Mouse (Mus musculus) telencephalon, adult 2 months (tissue): Measurements from ENCODE around the gene Spata13.

Source experiments
- DNase-seq: peaks from one replicate; pipeline ENCODE4 v3.0.0-alpha.2; 2011; ENCODE audit warnings: low read depth, low spot score

Gene Spata13

DNA sequence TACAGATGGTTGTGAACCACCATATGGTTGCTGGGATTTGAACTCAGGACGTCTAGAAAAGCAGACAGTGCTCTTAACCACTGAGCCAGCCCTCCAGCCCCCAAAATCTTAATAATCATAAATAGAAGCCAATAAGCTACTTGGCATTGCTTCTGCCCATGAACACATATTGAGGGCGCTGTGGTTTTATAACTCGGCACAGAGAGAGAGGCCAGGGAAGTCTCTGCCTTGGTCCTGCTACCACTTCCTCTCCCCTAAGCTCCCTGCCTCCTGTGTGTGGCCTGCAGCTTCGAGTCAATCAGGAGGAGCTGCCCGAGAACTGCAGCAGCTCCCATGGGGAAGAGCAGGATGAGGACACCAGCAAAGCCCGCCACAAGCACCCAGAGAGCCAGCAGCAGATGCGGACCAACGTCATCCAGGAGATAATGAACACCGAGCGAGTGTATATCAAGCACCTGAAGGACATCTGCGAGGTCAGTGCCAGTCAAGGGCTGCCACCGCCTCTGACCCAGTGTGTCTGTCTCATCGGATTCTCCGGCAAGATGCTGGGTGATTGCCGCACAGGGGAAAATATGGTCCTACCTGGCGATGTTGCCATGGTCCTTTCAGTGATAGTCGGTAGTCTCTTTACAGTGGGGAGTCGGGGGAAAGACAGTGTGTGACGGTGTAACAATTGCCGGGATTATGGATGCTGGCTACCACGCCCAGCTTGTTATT lies 113.5 kb downstream of the Spata13 start:
- no peak for DNase-seq

DNA sequence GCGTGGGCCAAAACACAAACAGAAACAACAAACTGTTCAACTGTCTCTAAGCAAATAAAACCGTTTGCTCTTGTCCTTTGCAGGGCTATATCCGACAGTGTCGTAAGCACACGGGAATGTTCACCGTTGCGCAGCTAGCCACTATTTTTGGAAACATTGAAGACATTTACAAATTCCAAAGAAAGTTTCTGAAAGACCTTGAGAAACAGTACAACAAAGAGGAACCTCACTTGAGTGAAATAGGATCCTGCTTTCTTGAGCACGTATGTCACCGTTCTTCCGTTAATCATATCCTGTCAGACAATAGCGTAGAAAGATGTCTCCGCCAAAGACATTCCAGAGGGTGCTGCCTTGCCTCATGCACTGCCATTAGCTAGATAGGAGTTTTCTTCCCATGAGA lies 116.1 kb downstream of the Spata13 start:
- DNase-seq = no peak

DNA sequence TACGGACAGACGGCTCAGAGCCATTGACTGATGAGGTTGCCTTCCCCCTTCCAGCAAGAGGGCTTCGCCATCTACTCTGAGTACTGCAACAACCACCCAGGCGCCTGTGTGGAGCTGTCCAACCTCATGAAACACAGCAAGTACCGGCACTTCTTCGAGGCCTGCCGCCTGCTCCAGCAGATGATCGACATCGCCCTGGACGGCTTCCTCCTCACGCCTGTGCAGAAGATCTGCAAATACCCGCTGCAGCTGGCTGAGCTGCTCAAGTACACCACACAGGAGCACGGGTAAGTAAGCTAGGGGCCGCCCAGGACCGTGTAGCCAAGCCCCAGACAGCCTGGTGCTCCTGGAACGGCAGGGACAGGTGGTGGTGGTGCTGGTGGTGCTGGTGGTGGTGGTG lies 117.8 kb downstream of the Spata13 start:
- no peak for DNase-seq

DNA sequence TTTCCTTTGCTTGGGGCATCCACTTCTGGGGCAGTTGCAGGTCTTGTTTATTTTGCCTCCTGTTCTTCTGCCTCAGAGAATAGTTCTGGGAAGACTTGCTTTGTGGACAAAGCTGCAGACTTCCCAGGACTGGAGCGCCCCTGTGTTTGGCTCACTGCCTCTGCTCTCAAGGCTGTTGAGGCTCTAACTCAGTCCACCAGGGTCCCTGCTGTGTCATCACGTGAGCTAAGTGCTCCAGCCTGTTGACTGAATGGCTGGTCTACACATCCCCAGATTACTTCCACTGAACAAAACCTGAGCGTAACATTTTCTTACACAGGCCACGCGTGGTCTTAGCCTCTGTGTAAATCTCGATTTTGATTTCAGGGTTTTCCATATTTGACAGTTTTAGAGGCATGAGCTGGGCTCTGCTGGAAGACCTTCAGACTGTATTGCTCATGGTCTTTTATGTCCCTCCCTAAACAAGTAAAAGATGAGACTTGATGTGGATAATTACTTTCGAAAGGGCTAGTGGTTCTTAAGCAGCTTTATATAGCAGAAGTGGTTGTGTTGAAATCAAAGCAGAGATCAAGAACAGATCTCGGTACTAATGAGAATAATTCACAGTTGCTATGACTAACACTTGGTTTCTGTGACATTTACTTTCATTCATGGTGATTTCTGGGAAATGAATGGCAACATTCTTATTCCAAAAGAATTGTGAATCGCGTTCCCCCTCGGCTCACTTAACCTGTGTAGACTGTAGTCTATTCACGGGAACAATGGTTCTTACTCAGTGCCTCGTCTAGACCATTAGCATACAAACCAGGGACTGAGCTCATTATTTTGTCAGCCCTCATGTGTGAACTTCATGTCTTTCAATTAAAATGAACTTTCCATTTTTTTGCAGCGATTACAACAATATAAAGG lies 119.3 kb downstream of the Spata13 start:
- no peak for DNase-seq

DNA sequence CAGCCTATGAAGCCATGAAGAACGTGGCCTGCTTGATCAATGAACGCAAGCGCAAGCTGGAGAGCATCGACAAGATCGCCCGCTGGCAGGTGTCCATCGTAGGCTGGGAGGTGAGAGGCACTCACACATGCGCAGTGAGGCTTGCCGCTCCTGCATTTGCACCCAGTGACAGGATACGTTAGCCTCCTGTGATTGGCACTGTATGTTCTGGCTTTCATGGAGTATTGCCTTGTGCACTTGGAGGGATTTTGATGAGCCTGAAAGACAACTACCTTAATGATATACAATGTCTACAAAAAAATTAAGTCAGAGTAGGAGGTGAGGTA lies 120.0 kb downstream of the Spata13 start:
- no peak for DNase-seq

DNA sequence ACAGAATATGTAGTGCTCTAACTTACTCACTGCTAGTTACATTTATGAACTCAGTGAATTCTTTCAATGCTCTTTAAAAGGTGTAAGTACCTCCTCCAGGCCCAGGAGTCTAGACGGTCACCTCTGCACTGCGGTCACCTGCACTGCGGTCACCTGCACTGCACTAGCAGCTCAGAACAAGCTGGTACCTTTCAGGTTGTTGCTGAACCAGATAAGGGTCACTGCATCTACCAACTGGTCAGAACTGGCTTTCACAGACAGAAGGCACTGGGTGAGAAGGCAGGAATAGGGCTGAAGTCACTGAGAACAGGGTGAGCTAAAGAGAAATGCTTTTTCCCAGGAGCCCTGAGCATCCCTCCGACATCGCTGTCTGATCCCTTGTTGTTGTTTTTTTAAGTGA lies 120.9 kb downstream of the Spata13 start:
- no peak for DNase-seq

DNA sequence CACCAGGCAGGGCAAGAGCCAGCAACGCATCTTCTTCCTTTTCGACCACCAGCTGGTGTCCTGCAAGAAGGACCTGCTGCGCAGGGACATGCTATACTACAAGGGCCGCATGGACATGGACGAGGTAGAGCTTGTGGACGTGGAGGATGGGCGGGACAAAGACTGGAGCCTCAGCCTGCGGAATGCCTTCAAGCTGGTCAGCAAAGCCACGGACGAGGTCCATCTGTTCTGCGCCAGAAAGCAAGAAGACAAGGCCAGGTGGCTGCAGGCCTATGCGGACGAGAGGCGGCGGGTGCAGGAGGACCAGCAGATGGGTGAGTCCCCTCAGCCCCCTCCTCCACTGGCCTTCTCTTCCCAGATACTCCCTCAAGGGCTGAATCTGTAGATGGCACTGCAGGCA lies 122.5 kb downstream of the Spata13 start:
- no peak for DNase-seq

DNA sequence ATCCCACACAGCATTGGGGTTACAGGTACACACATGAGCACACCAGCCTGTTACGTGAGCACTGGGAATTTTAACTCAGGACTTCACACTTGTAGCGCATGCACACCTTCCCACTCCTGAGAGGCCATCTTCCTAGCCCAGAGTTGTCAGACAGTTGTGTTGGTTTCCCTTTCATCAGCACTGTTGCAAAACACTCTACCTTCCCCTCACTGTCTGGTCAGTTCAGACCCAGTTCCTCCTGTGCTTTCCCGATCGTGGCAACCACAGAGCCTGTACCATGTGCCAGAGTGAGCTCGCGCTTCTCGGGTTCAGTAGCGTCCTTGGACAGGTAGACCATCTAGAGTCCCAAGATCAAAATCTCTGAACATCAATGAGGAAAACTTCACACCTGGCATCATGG lies 123.5 kb downstream of the Spata13 start:
- no peak for DNase-seq

DNA sequence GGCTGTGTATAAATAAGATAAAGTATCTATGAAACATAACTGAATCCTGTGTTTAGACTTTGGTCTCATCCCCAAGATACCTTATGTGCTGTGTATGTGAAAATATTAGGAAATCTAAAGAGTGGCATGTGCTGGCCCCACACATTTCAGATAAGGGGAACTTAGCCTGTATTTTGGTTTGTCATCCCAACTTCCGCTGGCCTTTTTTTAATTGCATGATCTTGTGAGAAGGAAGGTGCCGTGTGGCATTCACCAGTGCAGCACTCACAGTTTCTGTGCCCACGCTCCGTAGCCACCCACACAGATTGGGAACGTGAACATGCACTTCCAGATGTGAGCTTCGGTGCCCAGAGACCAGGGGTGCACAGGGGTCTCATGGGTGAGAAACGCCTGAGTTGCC lies 123.9 kb downstream of the Spata13 start:
- DNase-seq = no peak

DNA sequence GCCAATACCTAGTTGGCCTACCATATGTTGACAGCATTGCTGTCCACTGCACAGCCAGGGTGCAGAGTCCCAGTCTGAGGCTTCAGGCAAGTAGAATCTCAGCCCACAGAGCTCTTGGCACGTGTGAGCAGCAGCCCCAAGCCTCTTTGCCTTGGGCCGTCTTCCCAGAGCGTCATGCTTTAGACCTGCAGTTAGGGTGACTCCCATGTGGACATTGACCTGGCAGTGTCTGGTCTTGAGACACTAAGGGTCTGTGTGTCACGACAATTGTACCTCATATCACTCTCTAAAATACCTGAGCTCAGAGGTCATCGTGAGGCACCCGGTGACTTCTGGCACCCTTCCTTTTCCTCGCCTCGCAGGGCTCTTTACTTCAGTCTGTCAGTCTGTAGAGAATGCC lies 125.3 kb downstream of the Spata13 start:
- DNase-seq = no peak

DNA sequence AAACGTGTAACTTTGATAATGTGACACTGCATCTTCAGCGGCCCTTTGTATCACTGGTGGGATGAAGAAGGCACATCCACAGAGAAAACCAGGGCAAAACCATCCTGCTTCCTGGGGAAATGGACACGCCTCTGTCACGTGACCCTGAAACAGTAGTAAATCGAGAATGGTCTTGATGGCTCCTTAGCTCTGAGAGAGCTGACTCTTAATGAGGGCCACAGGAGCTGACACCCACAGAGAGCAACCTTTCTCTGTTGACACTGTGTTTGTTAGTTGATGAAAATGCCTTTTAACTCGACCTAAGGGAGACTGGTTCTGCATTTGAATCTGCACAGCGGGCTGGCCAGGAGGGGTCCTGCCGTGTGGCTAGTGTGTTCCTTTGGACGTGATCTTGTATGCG lies 128.0 kb downstream of the Spata13 start:
- no peak for DNase-seq

DNA sequence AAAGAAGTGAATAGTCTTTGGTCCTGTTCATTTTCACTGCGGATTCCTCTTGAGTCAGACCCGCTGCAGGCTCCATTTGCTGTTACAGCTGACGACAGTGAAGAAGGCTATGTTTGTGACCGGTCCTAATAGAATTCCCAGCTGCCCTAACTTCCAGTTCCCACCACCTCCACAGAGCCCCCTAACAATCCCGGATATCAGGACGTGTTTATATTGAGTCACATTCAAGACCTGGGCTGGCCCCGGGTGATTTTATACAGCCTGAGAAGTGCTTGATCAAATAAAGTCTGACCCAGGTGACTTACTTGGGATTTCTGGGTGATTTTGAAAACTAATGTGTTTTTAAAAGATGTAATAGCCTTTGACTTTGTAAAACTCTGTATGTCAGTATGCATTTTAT lies 129.0 kb downstream of the Spata13 start:
- DNase-seq = no peak

DNA sequence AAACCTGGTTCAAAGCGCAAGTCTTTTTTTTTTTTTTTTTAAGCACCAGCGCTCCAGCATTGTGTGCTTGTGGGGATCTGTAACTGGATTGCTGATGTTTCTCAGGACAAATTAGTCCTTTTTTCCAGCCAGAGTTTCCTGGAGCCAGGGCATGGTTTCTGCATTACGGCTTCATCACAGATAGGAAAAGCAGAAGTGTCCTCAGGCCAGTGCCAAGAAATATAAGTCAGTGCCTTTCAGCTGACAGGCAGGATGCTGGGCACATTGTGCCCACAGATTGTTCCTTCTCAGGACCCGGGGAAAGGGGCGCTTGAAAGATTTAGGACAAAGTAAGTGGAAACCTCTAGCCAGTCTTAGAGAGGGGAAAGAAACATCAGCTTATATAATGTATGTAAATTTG lies 129.9 kb downstream of the Spata13 start:
- no peak for DNase-seq

DNA sequence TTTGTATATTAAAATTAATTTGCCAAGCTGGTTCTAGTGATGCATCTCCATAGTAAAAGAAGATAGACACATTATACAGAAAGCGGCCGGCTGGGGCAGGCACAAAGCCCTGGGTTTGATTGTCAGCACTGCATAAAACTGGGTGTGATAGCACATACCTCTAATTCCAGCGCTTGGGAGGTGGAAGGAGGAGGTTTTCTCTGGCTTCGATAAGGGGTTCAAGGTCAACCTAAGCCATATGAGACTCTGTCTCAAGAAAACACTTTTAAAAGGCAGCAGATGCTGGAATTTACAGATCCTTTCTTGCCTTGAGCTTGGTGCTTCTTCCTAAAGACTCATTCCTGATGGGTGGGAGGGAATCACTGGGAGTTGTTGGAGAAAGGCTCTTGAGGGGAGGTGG lies 130.7 kb downstream of the Spata13 start:
- no peak for DNase-seq

DNA sequence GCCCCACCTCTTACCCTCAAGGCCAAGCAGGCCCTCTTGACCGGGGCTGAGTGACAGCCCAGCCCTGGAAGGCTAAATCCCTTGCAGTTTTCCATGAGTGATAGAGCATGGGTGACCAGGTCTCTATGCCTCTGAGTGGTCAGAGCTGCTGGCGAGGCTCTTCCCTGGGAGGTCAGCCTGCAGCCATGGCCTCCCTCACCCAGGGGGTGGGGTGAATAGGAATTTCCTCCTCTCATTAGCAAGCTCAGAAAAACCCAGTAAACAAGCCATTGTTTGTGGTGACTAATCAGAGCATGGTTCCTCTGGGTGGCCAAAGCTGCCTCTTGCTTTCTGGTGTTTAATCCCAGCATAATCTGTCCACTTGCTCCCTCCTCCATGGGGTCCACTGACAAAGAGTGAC lies 131.2 kb downstream of the Spata13 start:
- no peak for DNase-seq

DNA sequence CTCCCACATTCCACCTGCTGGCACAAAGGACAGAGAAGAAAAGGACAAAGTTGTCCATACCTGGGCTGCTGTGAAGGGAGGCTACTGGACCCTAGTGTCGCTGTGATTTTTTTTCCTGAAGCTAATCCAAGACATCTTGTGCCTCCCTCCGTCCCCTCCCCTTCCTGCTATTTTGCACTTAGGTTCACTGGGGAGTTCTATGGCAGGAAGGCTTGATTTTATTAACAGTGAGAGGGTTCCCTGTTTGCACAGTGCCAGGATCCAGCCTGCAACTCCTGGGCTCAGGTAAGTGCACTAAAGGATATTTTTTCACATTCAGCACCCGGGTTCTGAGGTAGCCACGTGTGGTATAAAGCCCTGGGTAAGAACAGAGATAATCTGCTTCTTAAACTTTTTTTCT lies 134.1 kb downstream of the Spata13 start, which contains the start of gene C1qtnf9:
Gene C1qtnf9, plus strand, starts transcription at position 251 of the 400 bp plus-strand sequence.
- no peak for DNase-seq

DNA sequence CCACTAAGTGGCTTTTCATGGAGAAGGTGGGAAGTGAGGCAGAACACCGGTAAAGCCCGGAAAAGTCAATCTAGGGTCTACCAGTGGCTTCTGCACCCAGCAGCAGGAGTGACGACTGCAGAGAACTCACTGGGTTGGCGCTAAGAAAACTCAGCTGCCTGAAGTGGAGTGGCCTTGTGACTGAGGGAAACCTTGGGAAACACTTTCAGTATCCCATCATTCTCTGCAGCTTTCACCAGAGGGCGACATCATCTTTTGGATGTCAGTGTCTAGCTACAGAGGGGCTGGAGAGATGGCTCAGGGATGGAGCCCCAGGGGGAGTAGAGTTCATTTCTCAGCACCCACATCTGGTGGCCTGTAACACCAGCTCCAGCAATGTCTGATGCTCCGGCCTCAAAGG lies 135.5 kb downstream of the Spata13 start:
- no peak for DNase-seq

DNA sequence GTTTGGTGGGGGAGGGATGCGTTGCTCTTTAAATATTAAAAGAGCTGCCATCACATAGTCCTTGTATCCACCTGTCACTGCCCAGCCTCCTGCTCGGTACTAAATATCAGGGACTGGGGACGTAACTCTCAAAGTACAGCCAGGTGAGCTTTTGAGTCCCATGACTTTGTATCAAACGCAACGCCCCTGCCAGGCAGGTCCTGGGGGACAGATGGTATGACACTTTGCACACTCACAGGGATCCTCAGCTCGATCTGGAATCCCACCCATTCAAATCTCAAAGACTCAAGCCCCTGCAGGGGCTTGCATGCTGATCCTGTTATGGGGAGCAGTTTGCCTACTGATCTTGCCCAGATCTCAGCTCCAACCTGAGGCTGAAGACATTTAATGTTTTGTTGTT lies 136.8 kb downstream of the Spata13 start:
- no peak for DNase-seq

DNA sequence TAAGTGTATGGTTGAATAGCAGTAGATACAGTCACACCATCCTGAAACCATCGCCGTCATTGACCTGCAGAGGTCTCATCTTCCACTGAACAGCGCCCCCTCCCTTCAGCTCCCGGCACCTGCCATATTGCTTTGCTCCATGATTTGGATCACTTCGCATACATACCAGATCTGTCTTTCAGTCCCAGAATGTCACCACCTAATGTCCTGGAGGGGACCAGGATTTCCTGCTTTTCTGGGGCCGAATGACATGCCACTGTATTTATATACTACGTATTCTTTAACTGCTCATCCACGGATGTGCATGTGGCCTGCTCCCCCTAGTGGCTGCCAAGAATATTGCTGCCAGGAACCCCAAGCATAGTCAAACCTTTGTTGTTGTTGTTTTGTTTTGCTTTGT lies 137.3 kb downstream of the Spata13 start:
- no peak for DNase-seq

DNA sequence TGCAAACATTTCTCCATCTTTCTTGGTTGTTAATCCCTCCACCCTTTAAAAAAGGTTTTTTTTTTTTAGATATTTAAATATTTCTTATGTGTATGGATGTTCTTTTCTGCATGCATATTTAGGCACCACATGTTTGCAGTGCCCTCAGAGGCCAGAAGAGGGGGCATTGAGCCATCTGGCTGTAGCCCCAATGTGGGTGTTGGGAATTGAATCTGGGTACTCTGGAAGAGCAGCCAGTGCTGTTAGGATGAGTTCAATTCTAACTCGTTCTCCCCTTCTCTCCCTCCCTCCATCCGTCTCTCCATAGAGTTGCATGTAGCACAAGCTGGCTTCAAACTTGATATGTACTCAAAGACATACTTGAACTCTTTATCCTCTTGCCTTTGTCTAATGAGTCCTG lies 139.7 kb downstream of the Spata13 start:
- DNase-seq = no peak

DNA sequence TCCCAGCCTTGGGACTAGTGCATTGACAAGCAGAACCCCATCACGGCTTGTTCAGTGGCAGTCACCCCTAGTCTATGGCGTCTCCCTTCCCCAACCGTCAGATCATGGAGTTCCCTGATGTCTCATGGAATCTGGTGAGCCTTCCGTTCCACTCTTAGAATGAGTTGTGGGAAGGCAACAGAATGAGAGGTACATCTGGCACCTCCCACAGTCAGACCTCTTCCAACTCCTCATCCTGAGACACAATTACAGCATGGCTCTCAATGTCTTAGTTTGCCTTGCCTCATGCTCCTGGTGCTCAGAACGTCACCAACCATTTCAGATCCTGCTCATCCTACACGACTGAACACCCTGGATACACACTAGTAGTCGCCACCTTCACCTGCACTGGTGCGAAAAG lies 142.7 kb downstream of the Spata13 start:
- DNase-seq = no peak

DNA sequence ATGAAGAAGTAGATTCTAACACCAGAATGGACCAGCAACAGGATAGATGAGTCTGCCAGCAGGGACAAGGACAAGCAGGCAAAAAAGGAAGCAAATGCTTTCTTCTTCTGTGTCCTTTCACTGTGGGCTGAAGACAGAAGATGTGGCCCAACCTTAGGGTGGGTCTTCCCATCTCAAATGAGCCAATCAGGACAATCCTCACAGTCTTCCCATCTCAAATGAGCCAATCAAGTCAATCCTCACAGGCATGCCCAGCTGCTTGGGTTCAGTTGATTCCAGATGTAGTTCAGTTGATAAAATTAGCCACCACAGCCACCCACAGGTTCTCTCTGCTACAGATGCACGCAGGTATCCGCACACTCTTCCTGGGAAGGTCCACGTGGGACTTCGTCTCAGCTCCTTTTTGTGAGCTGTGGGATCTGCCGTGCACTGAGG lies 143.7 kb downstream of the Spata13 start:
- no peak for DNase-seq

DNA sequence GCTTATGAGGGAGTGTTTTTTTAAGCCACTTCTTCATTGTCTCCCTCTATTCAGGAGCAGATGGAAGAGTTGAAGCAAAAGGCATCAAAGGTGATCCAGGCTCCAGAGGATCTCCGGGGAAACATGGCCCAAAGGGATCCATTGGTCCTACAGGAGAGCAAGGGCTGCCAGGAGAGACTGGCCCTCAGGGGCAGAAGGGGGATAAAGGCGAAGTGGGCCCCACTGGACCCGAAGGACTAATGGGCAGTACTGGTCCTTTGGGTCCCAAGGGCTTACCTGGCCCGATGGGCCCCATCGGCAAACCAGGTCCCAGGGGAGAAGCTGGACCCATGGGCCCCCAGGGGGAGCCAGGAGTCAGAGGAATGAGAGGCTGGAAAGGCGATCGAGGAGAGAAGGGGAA lies 145.4 kb downstream of the Spata13 start:
- no peak for DNase-seq
